Mouse (Mus musculus) limb, embryonic 10.5 days (tissue): ENCODE data around the gene Dpy30. TPM values are rescaled to one million over a fixed set of nuclear protein-coding genes. Genes with fewer than 3 reads are reported as not detected.

Experiments used
- DNase-seq: peaks from one replicate; pipeline ENCODE4 v3.0.0-alpha.2; 2017; ENCODE audit warnings: low spot score
- H3K27ac ChIP-seq: fragments of 300-500 bp; sonication (generic); 2 replicates; pipeline ENCODE4 v1.5.1; 2016; ENCODE audit warnings: mild to moderate bottlenecking
- H3K27me3 ChIP-seq: fragments of 300-500 bp; sonication (generic); 2 replicates; pipeline ENCODE4 v1.6.1; 2016; ENCODE audit warnings: low read depth, mild to moderate bottlenecking; ENCODE audit not compliant: poor library complexity, severe bottlenecking
- H3K36me3 ChIP-seq: fragments of 300-500 bp; sonication (generic); 2 replicates; pipeline ENCODE4 v1.6.1; 2016; ENCODE audit warnings: mild to moderate bottlenecking, moderate library complexity
- H3K4me1 ChIP-seq: fragments of 300-500 bp; sonication (generic); 2 replicates; pipeline ENCODE4 v1.6.1; 2016
- H3K4me3 ChIP-seq: fragments of 300-500 bp; sonication (generic); 2 replicates; pipeline ENCODE4 v1.5.1; 2016; ENCODE audit warnings: mild to moderate bottlenecking, moderate library complexity
- H3K9me3 ChIP-seq: fragments of 300-500 bp; sonication (generic); replicated peaks from 2 replicates; pipeline ENCODE4 v1.6.1; 2016; ENCODE audit warnings: mild to moderate bottlenecking
- WGBS: fragments of 180-500 bp; shearing (Covaris S2); methylation state at CpG from one replicate; pipeline ENCODE4 v1.1.7; 2016; 5-methylcytosine and 5-hydroxymethylcytosine counted together
- polyA plus RNA-seq: library from polyadenylated mRNA; unstranded; fragments of >200 nt; fragmentation: Nextera tagmentation; extraction: Ambion mirVana; gene quantifications from 2 replicates; pipeline ENCODE4 v1.2.1, GENCODE M21; 2016

The Dpy30 gene
- polyA plus RNA-seq, 1 experiment from 2014 or later = 262 TPM

DNA sequence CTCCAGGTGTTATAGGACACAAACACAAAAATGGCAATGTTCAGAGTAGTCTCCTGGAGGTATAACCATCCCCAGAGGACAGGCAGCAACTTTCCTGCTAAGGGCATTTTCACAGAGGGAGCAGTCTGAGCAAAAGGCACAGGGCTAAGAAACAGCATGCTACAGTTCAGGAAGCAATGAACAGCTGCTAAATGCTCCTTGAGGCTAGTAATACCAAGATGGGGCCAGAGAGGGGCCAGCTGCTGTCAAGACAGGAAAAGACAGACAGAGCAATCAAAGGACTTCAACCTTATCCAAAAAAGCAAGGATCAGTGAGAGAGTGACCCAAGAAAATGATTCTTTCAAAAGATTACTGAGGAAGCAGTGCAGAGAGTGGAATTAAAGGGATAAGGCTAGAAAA lies 32.9 kb downstream of the Dpy30 start:
- no peak overlapping the region for H3K4me3 ChIP-seq
- no peaks in the 10 kb centered on the region for H3K9me3 ChIP-seq
- H3K27me3 ChIP-seq = no peaks in the 10 kb centered on the region
- DNase-seq = no peak
- H3K27ac ChIP-seq = no peak overlapping the region
- H3K36me3 ChIP-seq = peaks cover 23% of the 10 kb centered on the region
- peaks cover 21% of the 10 kb centered on the region for H3K4me1 ChIP-seq

DNA sequence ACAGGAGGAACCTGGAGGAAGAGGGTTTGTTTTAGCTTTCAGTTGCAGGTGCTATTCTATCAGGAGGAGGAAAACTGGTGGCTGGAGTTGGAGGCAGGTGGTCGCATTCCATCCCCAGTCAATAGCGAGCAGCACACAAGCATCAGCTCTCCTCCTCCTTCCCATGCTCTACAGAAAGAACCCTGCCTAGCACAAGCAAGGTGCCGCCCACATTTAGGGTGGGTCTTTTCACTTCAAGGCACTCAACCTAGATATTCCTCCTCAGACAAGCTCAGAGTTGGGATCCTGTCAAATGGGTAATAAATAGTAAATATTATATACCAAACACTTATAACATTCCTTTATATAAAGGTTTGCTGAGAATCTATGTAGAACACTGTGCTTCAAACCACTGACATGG lies 33.5 kb downstream of the Dpy30 start:
- H3K4me1 ChIP-seq = peaks cover 19% of the 10 kb centered on the region
- no peak overlapping the region for H3K27ac ChIP-seq
- peaks cover 23% of the 10 kb centered on the region for H3K36me3 ChIP-seq
- WGBS = 89% methylated on average over 3 of the region's 3 CpGs
- DNase-seq = no peak
- H3K4me3 ChIP-seq = no peak overlapping the region
- H3K27me3 ChIP-seq = no peaks in the 10 kb centered on the region
- H3K9me3 ChIP-seq = no peaks in the 10 kb centered on the region

DNA sequence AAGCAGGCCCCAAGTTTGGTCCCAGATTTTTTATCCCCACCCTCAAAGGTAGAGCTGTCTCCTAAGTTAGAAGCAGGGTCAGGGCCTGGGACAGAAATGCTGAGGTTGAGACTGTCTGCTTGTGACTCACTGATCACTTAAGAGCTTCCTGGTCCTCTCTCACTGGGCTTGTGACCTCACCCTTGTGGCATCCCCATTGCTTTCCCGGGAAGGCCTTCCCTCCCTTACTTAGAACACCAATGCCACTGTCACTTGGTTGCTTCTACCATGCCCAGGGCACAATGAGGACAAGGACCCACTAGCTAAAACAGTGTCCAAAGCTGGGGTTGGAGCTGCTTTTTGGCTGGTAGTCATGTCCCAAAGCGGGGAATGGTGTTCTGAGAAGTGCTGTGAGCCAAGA lies 35.1 kb downstream of the Dpy30 start:
- DNase-seq = no peak
- 98% methylated on average over 2 of the region's 2 CpGs for WGBS
- H3K4me1 ChIP-seq = peaks cover 19% of the 10 kb centered on the region
- peaks cover 23% of the 10 kb centered on the region for H3K36me3 ChIP-seq
- H3K9me3 ChIP-seq = no peaks in the 10 kb centered on the region
- no peak overlapping the region for H3K27ac ChIP-seq
- no peak overlapping the region for H3K4me3 ChIP-seq
- H3K27me3 ChIP-seq = no peaks in the 10 kb centered on the region

DNA sequence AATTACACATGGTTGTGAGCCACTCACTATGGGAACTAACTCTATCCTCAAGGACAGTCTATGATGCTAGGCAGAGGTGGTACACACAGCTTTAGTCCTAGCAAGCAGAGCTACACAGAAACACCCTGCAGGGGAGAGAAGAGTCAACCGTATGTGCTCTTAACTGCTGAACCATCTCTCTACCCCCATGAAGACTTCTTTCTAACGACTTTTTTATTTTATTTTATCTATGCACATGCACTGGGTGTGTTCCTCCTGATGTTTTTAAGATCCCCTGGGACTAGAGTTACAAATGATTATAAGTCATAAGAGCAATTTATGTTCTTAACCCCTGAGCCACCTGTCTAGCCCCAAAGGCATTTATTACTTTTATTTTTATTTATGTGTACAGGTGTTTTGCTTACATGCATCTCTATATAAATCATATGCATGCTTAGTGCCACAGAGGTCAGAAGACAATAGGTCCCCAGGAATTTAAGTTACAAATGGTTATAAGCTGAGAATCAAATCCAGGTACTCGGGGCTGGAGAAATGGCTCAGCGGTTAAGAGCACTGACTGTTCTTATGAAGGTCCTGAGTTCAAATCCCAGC lies 37.5 kb downstream of the Dpy30 start:
- 89% methylated on average over 4 of the region's 4 CpGs for WGBS
- no peak overlapping the region for H3K27ac ChIP-seq
- H3K9me3 ChIP-seq = no peaks in the 10 kb centered on the region
- peaks cover 23% of the 10 kb centered on the region for H3K36me3 ChIP-seq
- DNase-seq = no peak
- H3K4me3 ChIP-seq = no peak overlapping the region
- H3K4me1 ChIP-seq = peaks cover 5% of the 10 kb centered on the region
- no peaks in the 10 kb centered on the region for H3K27me3 ChIP-seq

DNA sequence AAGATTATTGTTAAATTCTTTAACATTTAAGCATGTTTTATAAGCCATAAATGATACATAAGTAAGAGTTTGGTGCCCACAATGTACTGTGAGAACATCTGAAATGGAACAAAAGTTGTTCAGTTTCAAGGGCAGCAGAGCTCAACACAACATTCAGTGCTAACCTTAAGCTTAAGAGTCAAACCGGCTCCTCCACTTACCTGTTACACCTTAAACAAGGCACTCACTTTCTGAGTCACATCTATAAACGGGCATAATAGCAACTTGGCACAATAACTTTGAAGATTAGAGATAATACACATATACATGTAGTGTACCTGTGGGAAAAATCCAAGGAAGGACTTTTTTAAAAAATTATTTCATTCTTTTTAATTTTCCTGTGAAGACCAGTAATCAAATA lies 38.0 kb downstream of the Dpy30 start:
- WGBS = 82% methylated on average over 2 of the region's 2 CpGs
- no peaks in the 10 kb centered on the region for H3K9me3 ChIP-seq
- no peak overlapping the region for H3K27ac ChIP-seq
- no peaks in the 10 kb centered on the region for H3K27me3 ChIP-seq
- peaks cover 23% of the 10 kb centered on the region for H3K36me3 ChIP-seq
- no peak for DNase-seq
- H3K4me3 ChIP-seq = no peak overlapping the region
- H3K4me1 ChIP-seq = peaks cover 1% of the 10 kb centered on the region; the same call in 1 of the 2 replicates

DNA sequence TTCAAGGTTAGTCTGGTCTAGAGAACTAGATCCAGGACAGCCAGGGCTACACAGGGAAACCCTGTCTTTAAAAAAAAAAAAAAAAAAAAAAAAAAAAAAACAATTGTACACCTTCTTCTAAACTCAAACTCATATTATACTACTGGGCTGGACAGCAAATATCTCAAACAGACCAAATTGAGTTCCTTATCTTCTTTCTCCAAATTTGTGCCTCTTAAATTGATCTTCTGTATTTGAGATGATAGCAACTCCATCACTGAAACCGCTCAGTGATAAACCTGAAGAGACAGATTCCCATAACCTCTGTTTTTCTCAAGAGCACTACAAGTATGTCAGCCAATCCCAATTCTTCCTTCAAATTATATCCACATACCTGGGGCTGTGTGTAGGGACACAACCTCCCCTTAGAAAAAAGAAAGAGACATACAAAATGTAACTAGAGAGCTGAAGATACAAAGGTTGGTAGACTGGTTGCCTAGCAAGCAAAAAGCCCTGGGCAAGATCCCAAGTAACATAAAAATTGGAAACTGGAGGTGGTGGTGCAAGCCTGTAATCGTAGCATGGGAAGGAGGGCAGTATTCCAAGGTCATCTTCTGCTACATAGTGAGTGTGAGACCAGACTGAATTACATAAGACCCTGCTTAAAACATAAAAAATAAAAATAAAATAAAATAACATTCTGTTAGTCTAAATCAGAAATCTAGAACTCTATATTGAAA lies 39.2 kb downstream of the Dpy30 start:
- H3K4me1 ChIP-seq = no peaks in the 10 kb centered on the region
- H3K27me3 ChIP-seq = no peaks in the 10 kb centered on the region
- no peaks in the 10 kb centered on the region for H3K9me3 ChIP-seq
- DNase-seq = no peak
- no peak overlapping the region for H3K4me3 ChIP-seq
- 97% methylated on average over 2 of the region's 2 CpGs for WGBS
- peaks cover 20% of the 10 kb centered on the region for H3K36me3 ChIP-seq
- H3K27ac ChIP-seq = no peak overlapping the region

DNA sequence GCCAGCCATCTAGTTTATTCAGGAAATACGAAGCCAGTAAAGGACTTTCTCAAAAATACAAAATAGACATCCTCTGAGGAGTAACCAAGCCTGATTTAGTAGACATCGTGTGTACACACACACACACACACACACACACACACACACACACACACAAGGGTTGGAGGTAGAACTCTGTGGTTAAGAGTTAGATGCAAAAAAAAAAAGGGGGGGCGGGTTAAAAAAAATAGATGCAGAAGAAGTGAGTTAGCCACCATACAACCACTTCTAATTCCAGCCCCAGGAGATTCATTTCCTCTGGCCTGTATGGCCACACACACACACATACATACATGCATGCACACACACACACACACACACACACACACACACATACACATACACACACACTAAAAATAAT lies 41.7 kb downstream of the Dpy30 start:
- no peaks in the 10 kb centered on the region for H3K27me3 ChIP-seq
- H3K9me3 ChIP-seq = no peaks in the 10 kb centered on the region
- no peak overlapping the region for H3K27ac ChIP-seq
- no peak overlapping the region for H3K4me3 ChIP-seq
- DNase-seq = no peak
- WGBS = 92% methylated on average over 3 of the region's 3 CpGs
- no peaks in the 10 kb centered on the region for H3K4me1 ChIP-seq
- H3K36me3 ChIP-seq = no peaks in the 10 kb centered on the region

DNA sequence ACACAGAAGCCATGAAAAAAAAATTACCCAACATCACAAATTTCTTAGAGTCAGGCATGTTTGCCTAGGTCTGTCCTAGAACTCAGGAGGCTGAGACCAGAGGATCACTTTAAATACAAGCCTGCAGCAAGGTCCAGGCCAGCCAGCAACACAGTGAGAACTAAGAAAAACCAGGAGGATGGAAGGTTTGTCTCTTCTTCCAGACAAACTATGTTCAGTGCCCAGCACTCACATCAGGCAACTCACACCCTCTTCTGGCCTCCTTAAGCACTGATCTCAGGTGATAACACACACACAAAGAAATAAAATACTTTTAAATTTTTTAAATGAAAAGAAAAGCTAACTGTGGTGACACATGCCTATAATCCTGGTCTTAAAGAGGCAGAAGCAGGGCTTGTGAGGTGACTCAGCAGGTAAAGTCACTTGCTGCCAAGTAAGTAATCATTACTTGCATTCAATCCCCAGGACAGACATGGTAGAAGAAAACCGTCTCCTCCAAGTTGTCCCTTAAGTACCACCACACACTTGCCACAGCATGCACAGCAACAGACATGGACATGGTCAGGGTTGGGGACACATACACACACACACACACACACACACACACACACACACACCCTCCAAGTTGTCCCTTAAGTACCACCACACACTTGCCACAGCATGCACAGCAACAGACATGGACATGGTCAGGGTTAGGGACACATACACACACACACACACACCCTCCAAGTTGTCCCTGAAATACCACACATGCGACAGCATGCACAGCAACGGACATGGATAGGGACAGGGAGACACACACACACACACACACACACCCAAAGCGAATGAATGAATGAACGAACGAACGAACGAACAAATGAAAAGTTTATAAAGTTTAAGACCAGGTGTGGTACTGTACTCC lies 44.5 kb downstream of the Dpy30 start:
- Histone ChIP-seq H3K36me3 (peaks cover 18% of the 10 kb centered on the region), H3K9me3 (no peaks in the 10 kb centered on the region), H3K27me3 (no peaks in the 10 kb centered on the region), H3K4me1 (no peaks in the 10 kb centered on the region), H3K4me3 (no peak overlapping the region), H3K27ac (no peak overlapping the region)
- no peak for DNase-seq
- WGBS = 96% methylated on average over 8 of the region's 8 CpGs

DNA sequence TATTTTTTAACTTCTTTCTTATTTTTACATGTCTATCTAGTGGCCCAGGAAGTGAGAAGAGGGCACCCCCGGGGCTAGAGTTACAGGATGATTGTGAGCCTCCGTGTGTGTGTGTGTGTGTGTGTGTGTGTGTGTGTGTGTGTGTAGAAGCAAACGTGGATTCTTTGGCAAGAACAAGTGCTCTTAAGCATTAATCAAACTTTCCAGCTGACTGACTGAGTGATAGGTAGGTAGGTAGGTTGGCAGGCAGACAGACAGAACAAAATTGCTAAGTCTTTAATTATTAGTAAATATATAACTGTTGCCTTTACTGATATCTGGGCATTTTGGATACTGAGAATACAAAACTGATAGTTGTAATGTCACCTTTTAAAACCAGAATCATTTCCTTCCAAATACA lies 49.3 kb downstream of the Dpy30 start:
- Histone ChIP-seq H3K27ac (no peak overlapping the region), H3K36me3 (peaks cover 24% of the 10 kb centered on the region), H3K4me1 (peaks cover 5% of the 10 kb centered on the region), H3K4me3 (no peak overlapping the region), H3K9me3 (no peaks in the 10 kb centered on the region), H3K27me3 (no peaks in the 10 kb centered on the region)
- 86% methylated on average over 3 of the region's 3 CpGs for WGBS
- DNase-seq = no peak

DNA sequence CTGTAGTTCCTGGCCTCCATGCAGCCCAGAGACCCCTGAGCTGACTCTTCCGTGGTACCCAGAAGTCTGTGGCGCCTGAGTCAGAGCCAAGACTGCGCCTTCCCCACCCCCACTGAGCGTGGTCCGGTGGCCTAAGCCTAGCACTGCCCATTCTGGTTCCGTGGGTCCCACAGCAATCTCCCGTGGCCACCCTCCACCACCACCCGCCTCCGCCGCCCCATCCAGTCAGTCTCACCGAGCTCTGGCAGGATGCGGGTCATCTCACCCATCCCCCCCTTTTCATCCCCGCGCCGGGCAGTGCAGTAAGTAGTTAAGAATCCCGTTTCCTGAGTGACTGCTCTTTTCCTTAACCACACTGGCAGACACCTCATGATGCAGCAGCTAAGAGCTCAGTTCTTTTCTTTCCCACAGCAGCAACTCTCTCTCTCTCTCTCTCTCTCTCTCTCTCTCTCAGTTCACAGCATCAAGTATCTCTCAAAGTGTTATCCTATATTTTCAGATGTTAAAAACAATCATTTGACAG lies 51.0 kb downstream of the Dpy30 start:
- WGBS = 73% methylated on average over 16 of the region's 16 CpGs
- Histone ChIP-seq H3K27ac (no peak overlapping the region), H3K4me1 (peaks cover 5% of the 10 kb centered on the region), H3K27me3 (no peaks in the 10 kb centered on the region), H3K9me3 (no peaks in the 10 kb centered on the region), H3K36me3 (peaks cover 31% of the 10 kb centered on the region), H3K4me3 (no peak overlapping the region)
- DNase-seq = no peak

DNA sequence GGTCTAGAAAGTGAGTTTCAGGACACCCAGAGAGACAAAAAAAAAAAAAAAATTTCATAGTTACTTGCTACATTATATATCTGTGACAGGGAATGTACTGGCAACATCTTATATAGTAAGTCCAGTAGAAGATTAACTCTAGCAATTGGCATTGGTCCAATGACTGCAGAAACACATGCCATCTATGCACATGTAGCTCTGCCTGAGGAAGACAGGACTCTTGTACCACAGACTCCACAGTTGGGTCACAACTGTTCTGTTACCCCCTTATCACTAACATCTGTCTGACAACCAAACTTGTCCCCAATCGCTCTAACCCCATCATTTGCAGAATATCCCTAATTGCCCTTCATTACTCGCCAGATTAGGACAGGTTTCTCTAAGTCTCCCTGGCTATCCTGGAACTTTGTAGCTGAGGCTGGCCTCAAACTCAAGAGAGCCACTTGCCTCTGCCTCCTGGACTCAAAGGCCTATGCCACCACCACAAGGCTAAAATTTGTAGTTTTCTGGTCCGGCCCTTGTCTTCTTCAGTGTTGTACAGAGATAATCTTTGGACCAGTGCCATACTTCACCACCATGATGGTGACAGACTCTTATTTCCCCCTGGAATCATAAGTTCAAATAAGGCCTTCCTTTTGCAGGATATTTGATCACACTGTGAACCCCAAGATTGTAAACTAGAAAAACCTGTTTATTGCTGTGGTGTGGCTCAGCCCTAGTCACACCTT lies 52.0 kb downstream of the Dpy30 start:
- peaks cover 5% of the 10 kb centered on the region for H3K4me1 ChIP-seq
- H3K27me3 ChIP-seq = no peaks in the 10 kb centered on the region
- H3K27ac ChIP-seq = no peak overlapping the region
- H3K36me3 ChIP-seq = peaks cover 30% of the 10 kb centered on the region
- no peaks in the 10 kb centered on the region for H3K9me3 ChIP-seq
- WGBS = 91% methylated on average over 3 of the region's 3 CpGs
- no peak overlapping the region for H3K4me3 ChIP-seq
- no peak for DNase-seq

DNA sequence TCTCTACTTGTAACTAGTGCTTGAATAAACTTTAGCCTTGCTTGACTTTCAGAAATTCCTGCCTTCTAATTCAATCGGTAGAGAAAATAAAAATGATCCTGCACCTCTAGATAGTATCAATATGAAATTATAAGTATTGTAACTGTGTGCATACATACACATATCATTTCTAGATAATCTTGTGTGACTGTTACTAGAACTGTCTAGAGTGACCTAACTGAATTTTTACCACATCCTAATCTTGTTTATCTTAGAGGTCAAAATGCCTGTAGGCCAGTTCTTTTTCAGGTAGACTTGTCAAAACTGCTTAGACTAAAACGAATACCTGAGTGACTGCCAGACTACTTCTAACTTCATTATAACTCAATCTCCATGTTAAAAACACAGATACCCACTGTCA lies 53.5 kb downstream of the Dpy30 start:
- Histone ChIP-seq H3K4me3 (no peak overlapping the region), H3K36me3 (peaks cover 19% of the 10 kb centered on the region), H3K4me1 (peaks cover 14% of the 10 kb centered on the region), H3K27me3 (no peaks in the 10 kb centered on the region), H3K27ac (no peak overlapping the region), H3K9me3 (no peaks in the 10 kb centered on the region)
- DNase-seq = no peak
- WGBS = 95% methylated on average over 2 of the region's 2 CpGs
